Mouse (Mus musculus): Measurements from ENCODE around the gene Lamp2.

DNA sequence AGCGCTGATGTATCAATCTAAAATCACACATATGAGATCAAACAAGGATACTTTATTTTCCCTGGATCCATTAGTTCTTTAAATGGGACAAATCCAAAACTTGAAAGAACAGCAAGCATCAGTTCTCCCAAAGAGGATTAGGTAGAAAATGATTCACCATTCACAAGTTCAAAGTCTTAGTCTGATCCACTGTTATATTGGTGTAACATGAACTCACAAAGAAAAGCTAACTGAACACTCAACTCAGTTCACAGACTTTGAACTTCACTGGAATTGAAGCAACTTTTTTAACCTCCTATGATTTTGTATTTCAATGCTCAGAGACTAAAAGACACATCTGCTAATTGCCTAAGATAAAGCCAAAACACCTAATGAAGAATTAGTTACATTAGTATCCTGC, 56.6 kb downstream of the Lamp2 start:
- TF ChIP-seq CTCF (IDR thresholded peaks at IDR 0.05; ENCODE audit: borderline replicate concordance, extremely low read depth, insufficient read depth, insufficient read length) (no peak), POLR2A (IDR thresholded peaks at IDR 0.05; ENCODE audit: borderline replicate concordance, extremely low read depth, insufficient read depth, insufficient read length, poor library complexity, severe bottlenecking) (no peak)

Measured in brain, embryonic 14.5 days (tissue).